Mouse (Mus musculus): ENCODE results near the gene Scaf11. TPM values are rescaled to one million over a fixed set of nuclear protein-coding genes. Genes with fewer than 3 reads are reported as not detected.

The Scaf11 gene
- polyA plus RNA-seq, 1 experiment from 2014 or later: 93.2 TPM

DNA sequence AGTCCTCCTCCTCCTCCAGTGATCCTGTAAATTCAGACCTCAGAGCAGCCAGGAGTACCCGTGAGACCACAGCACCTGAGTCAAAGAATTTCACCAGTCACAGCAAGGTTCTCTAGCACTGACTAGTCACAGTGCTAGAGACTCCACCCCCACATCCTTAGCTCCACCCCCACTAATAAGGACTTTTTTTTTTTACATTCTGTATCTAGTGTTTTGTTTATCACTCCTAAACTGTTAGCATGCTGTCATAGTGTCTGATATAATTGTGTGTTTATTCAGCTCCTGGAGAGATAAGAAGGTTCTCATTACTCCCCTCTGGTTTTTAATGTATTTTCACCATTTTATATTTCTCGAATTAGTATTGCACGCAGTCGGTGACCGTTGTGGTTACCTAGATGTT is 29.5 kb upstream of the Scaf11 start:
- Histone ChIP-seq H3K4me1 (replicated peaks; ENCODE audit: control insufficient read depth, insufficient read depth, low read length) (no peaks in the 10 kb centered on the region), H3K27ac (ENCODE audit: low read depth, low read length) (no peak overlapping the region), H3K27me3 (ENCODE audit: control insufficient read depth, insufficient read depth, low read length) (no peaks in the 10 kb centered on the region), H3K9me3 (ENCODE audit: control insufficient read depth, low read length) (no peaks in the 10 kb centered on the region), H3K36me3 (ENCODE audit: control insufficient read depth, insufficient read depth, low read length) (no peaks in the 10 kb centered on the region), H3K4me3 (ENCODE audit: low read depth, low read length) (no peak overlapping the region), H3K4me2 (replicated peaks; ENCODE audit: low read depth, low read length) (no peak overlapping the region), H3K9ac (ENCODE audit: low read depth, low read length) (no peak overlapping the region)
- ATAC-seq (ENCODE audit: low FRiP score): no peak
- 82% methylated on average over 5 of the region's 5 CpGs for WGBS
- DNase-seq (ENCODE audit: low spot score): no peak

DNA sequence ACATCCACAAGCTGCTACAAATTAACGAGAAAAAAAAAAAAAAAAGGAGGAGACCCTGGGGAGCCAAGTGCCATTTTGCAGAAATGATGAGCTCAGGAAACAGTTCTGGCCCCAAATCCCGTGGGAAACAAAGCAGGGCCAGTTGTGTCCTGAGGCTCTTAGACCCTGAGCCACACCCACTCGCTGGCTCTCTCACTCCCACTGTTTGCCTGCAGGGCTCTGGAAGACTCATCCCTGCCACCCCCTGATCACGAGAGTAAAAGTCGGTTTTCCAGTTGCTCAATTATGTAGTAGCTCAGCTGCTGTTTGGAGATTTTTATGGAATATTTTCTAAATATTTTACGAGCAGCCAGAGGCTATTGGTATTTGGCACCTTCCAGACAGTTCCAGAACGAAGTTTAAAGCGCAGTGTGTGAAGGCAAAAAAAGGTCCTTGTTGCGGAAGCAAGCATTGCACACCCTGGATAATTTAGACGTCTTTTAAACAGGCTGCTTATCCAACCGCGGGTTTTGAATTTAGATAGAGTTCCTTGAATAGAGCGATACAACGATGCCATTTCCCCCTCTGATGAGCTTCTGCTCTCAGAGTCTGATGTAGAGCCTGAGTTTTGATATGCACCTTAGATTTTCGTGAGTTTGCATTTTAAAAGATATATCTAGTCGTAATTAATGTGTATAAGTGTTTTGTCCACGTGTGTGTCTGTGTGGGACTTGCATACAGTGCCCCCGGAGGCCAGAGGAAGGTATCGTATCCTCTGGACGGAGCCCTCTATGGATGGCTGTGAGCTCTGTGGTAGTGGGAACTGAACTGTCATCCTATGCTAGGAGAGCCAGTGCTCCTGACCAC is 28.5 kb upstream of the Scaf11 start:
- WGBS: 29% methylated on average over 20 of the region's 20 CpGs
- DNase-seq (ENCODE audit: low spot score) (peak; percentile 54), ATAC-seq (ENCODE audit: low FRiP score) (peak; percentile 67)
- no peak overlapping the region for H3K4me3 ChIP-seq (ENCODE audit: low read depth, low read length)
- H3K4me1 ChIP-seq (replicated peaks; ENCODE audit: control insufficient read depth, insufficient read depth, low read length): no peaks in the 10 kb centered on the region
- H3K9ac ChIP-seq (ENCODE audit: low read depth, low read length): no peak overlapping the region
- no peak overlapping the region for H3K4me2 ChIP-seq (replicated peaks; ENCODE audit: low read depth, low read length)
- H3K36me3 ChIP-seq (ENCODE audit: control insufficient read depth, insufficient read depth, low read length): no peaks in the 10 kb centered on the region
- no peak overlapping the region for H3K27ac ChIP-seq (ENCODE audit: low read depth, low read length)
- no peaks in the 10 kb centered on the region for H3K27me3 ChIP-seq (ENCODE audit: control insufficient read depth, insufficient read depth, low read length)
- H3K9me3 ChIP-seq (ENCODE audit: control insufficient read depth, low read length): no peaks in the 10 kb centered on the region

DNA sequence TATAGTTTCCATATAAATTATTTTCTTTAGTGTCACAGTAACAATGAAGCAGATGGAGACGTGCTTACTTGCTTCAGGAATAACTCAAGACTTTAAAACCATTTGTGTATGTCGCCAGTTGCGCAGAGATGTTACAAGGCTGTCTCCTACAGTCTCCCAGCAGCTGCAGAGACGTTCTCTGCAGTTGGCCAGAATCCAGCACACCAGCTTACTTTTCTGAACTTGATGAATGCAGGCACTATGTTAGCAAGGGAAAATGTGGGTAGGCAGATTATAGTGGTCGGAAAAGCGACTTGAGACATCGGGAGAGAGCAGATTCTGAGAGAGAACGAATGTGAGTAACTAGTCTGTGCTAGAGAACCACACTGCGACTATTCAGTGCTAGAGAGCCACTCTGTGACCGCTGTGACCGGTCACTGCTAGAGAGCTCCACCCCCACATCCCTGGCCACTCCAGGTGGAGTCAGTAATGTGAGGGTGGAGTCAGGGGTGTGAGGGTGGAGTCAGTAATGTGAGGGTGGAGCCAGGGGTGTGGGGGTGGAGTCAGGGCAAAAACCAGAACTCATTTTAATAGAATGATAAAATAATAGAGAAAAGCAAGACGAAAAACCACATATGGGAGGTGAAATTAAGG is 26.5 kb upstream of the Scaf11 start:
- H3K9ac ChIP-seq (ENCODE audit: low read depth, low read length): no peak overlapping the region

DNA sequence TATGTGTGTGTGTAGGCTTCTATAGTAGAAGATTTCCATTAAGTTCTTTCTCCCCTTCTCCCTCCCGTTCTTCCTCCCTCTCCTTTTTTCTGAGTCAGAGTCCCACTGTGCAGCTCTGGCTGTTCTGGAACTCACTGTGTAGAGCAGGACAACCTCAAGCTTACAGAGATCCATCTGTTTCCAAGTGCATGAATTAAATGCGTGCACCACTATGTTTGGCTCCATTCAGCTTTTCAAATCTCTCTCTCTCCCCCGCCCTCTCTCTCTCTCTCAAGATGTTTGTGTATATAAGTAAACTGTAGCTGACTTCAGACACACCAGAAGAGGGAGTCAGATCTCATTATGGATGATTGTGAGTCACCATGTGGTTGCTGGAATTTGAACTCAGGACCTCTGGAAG is 20.2 kb upstream of the Scaf11 start:
- no peak for DNase-seq (ENCODE audit: low spot score)
- Histone ChIP-seq H3K4me2 (replicated peaks; ENCODE audit: low read depth, low read length) (no peak overlapping the region), H3K27ac (ENCODE audit: low read depth, low read length) (no peak overlapping the region), H3K4me3 (ENCODE audit: low read depth, low read length) (no peak overlapping the region), H3K27me3 (ENCODE audit: control insufficient read depth, insufficient read depth, low read length) (no peaks in the 10 kb centered on the region), H3K9ac (ENCODE audit: low read depth, low read length) (no peak overlapping the region), H3K9me3 (ENCODE audit: control insufficient read depth, low read length) (no peaks in the 10 kb centered on the region), H3K36me3 (ENCODE audit: control insufficient read depth, insufficient read depth, low read length) (no peaks in the 10 kb centered on the region), H3K4me1 (replicated peaks; ENCODE audit: control insufficient read depth, insufficient read depth, low read length) (no peaks in the 10 kb centered on the region)
- WGBS: 85% methylated on average over 3 of the region's 3 CpGs
- no peak for ATAC-seq (ENCODE audit: low FRiP score)

More for the DNA sequence above, 26.5 kb upstream of the Scaf11 start:
- 70% methylated on average over 12 of the region's 12 CpGs for WGBS
- DNase-seq (ENCODE audit: low spot score) (no peak), ATAC-seq (ENCODE audit: low FRiP score) (no peak)
- Histone ChIP-seq H3K4me3 (ENCODE audit: low read depth, low read length) (no peak overlapping the region), H3K4me1 (replicated peaks; ENCODE audit: control insufficient read depth, insufficient read depth, low read length) (no peaks in the 10 kb centered on the region), H3K9me3 (ENCODE audit: control insufficient read depth, low read length) (no peaks in the 10 kb centered on the region), H3K4me2 (replicated peaks; ENCODE audit: low read depth, low read length) (no peak overlapping the region), H3K27me3 (ENCODE audit: control insufficient read depth, insufficient read depth, low read length) (no peaks in the 10 kb centered on the region), H3K27ac (ENCODE audit: low read depth, low read length) (no peak overlapping the region), H3K36me3 (ENCODE audit: control insufficient read depth, insufficient read depth, low read length) (no peaks in the 10 kb centered on the region)

DNA sequence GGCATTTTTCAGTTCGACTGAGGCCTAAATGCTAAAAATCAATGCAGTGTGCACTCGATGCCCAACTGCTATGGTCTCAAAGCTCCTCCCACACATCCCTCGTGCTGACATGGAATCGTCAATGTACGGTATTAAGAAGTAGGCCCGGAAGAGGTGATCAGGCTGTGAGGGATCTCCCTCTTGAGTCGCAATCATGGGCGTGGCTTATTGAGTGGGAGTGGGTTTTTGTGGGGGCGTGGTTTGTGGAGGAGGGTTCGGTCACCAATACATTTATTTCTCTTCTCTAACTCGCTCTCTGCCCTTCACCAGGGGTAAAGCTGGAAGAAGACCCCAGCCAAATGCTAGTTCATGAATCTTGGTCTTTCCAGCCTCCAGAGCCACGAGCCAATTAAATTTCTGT is 17.4 kb upstream of the Scaf11 start:
- DNase-seq (ENCODE audit: low spot score): no peak
- WGBS: 89% methylated on average over 12 of the region's 12 CpGs
- Histone ChIP-seq H3K9ac (ENCODE audit: low read depth, low read length) (no peak overlapping the region), H3K4me2 (replicated peaks; ENCODE audit: low read depth, low read length) (no peak overlapping the region), H3K4me3 (ENCODE audit: low read depth, low read length) (no peak overlapping the region), H3K9me3 (ENCODE audit: control insufficient read depth, low read length) (no peaks in the 10 kb centered on the region), H3K36me3 (ENCODE audit: control insufficient read depth, insufficient read depth, low read length) (no peaks in the 10 kb centered on the region), H3K27me3 (ENCODE audit: control insufficient read depth, insufficient read depth, low read length) (no peaks in the 10 kb centered on the region), H3K4me1 (replicated peaks; ENCODE audit: control insufficient read depth, insufficient read depth, low read length) (no peaks in the 10 kb centered on the region), H3K27ac (ENCODE audit: low read depth, low read length) (no peak overlapping the region)
- ATAC-seq (ENCODE audit: low FRiP score): no peak

DNA sequence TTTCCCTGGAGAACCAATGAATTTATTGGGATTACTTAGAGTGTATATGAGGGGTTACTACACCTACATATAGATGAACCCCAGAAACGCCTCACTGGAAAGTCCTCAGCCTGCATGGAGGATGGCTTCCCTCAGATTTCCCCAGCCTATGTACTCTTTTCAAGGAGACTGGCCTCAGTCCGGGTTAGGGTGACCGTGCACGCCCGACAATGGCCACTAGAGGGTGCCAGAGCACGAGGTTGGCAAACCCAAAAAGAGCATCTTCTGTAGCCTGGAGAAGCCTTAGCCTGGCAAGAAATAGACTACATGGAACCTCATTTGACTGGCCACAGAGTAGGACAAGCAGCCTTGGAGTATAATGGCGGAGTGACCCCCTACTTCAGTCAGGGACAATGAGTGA is 15.7 kb upstream of the Scaf11 start:
- no peak overlapping the region for H3K9ac ChIP-seq (ENCODE audit: low read depth, low read length)
- H3K27me3 ChIP-seq (ENCODE audit: control insufficient read depth, insufficient read depth, low read length): no peaks in the 10 kb centered on the region
- 12% methylated on average over 7 of the region's 7 CpGs for WGBS
- H3K4me3 ChIP-seq (ENCODE audit: low read depth, low read length): no peak overlapping the region
- DNase-seq (ENCODE audit: low spot score) (peak; percentile 93), ATAC-seq (ENCODE audit: low FRiP score) (no peak)
- H3K9me3 ChIP-seq (ENCODE audit: control insufficient read depth, low read length): no peaks in the 10 kb centered on the region
- no peaks in the 10 kb centered on the region for H3K4me1 ChIP-seq (replicated peaks; ENCODE audit: control insufficient read depth, insufficient read depth, low read length)
- no peaks in the 10 kb centered on the region for H3K36me3 ChIP-seq (ENCODE audit: control insufficient read depth, insufficient read depth, low read length)
- H3K4me2 ChIP-seq (replicated peaks; ENCODE audit: low read depth, low read length): no peak overlapping the region
- H3K27ac ChIP-seq (ENCODE audit: low read depth, low read length): no peak overlapping the region

DNA sequence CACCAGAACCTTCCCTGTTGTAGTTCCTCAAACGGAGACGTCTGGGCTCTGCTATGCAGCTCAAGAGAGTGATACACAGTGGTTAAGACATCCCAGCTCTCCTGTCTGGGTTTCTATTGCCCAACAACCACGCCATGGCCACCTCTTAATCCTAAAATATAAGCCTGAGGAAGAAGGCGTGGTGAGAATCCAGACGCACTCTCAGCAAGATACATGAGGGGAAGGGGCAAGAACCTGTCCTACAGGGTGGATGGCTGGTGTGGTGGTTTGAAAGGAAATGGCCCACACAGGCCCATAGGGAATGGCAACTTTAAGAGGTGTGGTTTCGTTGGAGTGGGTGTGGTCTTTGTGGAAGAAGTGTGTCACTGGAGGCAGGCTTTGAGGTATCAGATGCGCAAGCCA is 14.9 kb upstream of the Scaf11 start:
- Histone ChIP-seq H3K27me3 (ENCODE audit: control insufficient read depth, insufficient read depth, low read length) (no peaks in the 10 kb centered on the region), H3K4me2 (replicated peaks; ENCODE audit: low read depth, low read length) (no peak overlapping the region), H3K4me3 (ENCODE audit: low read depth, low read length) (no peak overlapping the region), H3K27ac (ENCODE audit: low read depth, low read length) (no peak overlapping the region), H3K9me3 (ENCODE audit: control insufficient read depth, low read length) (no peaks in the 10 kb centered on the region), H3K9ac (ENCODE audit: low read depth, low read length) (no peak overlapping the region), H3K4me1 (replicated peaks; ENCODE audit: control insufficient read depth, insufficient read depth, low read length) (no peaks in the 10 kb centered on the region), H3K36me3 (ENCODE audit: control insufficient read depth, insufficient read depth, low read length) (no peaks in the 10 kb centered on the region)
- ATAC-seq (ENCODE audit: low FRiP score) (no peak), DNase-seq (ENCODE audit: low spot score) (no peak)
- 86% methylated on average over 7 of the region's 7 CpGs for WGBS

DNA sequence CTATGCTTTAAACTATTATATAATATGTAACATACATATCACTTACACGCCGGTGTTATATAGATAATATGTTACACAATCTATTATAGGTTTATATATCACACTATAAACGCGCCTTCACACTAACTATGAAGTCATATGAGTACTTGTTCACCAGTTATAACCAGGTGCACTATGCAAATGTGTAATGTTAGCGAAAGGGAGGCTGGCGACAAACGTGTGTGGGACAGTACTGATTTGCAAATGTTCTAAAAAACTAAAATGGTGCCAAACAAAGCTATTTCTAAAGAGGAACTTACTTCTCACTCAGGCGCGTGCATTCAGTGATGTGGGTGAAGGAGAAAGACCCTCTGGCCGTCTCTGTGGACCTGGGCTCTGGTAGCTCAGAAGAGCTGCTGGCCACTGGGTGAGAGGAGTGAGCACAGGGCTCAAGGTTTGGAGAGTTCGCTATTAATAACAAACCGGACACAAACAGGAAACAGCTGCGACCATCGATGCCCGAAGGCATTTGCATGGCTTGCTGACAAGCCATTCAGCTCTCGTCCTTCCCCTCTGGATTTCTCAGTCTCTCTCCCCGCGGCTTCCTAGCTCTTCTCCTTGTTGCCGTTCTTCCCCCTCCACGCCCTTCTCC is 13.8 kb upstream of the Scaf11 start:
- Histone ChIP-seq H3K4me2 (replicated peaks; ENCODE audit: low read depth, low read length) (no peak overlapping the region), H3K4me1 (replicated peaks; ENCODE audit: control insufficient read depth, insufficient read depth, low read length) (no peaks in the 10 kb centered on the region), H3K36me3 (ENCODE audit: control insufficient read depth, insufficient read depth, low read length) (no peaks in the 10 kb centered on the region), H3K4me3 (ENCODE audit: low read depth, low read length) (no peak overlapping the region), H3K9ac (ENCODE audit: low read depth, low read length) (no peak overlapping the region), H3K9me3 (ENCODE audit: control insufficient read depth, low read length) (no peaks in the 10 kb centered on the region), H3K27me3 (ENCODE audit: control insufficient read depth, insufficient read depth, low read length) (no peaks in the 10 kb centered on the region), H3K27ac (ENCODE audit: low read depth, low read length) (no peak overlapping the region)
- 73% methylated on average over 20 of the region's 20 CpGs for WGBS
- ATAC-seq (ENCODE audit: low FRiP score) (no peak), DNase-seq (ENCODE audit: low spot score) (peak; percentile 36)

All from hindbrain, embryonic 11.5 days (tissue).